Mouse (Mus musculus) adrenal gland, postnatal 25 days (tissue): ENCODE measurements around the gene Acad11. TPM values are rescaled to one million over a fixed set of nuclear protein-coding genes. Genes with fewer than 3 reads are reported as not detected.

Experiments
- DNase-seq: peaks from one replicate; pipeline ENCODE4 v3.0.0; 2021; ENCODE audit warnings: mixed read lengths
- total RNA-seq: library from RNA; stranded (reverse); gene quantifications from 2 replicates; pipeline ENCODE4 v1.2.3, GENCODE M21; 2021

Acad11 gene
- total RNA-seq, 1 experiment from 2014 or later: 66.5 TPM

- no peak for DNase-seq
Measured at GRCm38 (mm10) chr9:104080038-104080437, 16.9 kb downstream of the Acad11 start.

GRCm38 (mm10) chr9:104085730-104086429 lies 22.7 kb downstream of the Acad11 start:
- no peak for DNase-seq

GRCm38 (mm10) chr9:104088555-104088954 lies 25.4 kb downstream of the Acad11 start:
- DNase-seq: no peak

GRCm38 (mm10) chr9:104092945-104093344 lies 29.8 kb downstream of the Acad11 start:
- DNase-seq: no peak

GRCm38 (mm10) chr9:104098256-104098655 lies 35.1 kb downstream of the Acad11 start:
- no peak for DNase-seq

- DNase-seq: no peak
Measured at GRCm38 (mm10) chr9:104099060-104099459, 35.9 kb downstream of the Acad11 start.

GRCm38 (mm10) chr9:104100822-104101221 lies 37.6 kb downstream of the Acad11 start:
- DNase-seq: no peak

- no peak for DNase-seq
Measured at GRCm38 (mm10) chr9:104101458-104101857, 38.3 kb downstream of the Acad11 start.

- no peak for DNase-seq
Measured at GRCm38 (mm10) chr9:104102301-104102700, 39.1 kb downstream of the Acad11 start.

- no peak for DNase-seq
Measured at GRCm38 (mm10) chr9:104102901-104103300, 39.7 kb downstream of the Acad11 start.

GRCm38 (mm10) chr9:104104986-104105385 lies 41.8 kb downstream of the Acad11 start:
- DNase-seq: no peak

GRCm38 (mm10) chr9:104106930-104107329 lies 43.8 kb downstream of the Acad11 start:
- no peak for DNase-seq

GRCm38 (mm10) chr9:104107482-104107881 lies 44.3 kb downstream of the Acad11 start:
- no peak for DNase-seq

GRCm38 (mm10) chr9:104108571-104109143 lies 45.5 kb downstream of the Acad11 start:
- no peak for DNase-seq

- DNase-seq: no peak
Measured at GRCm38 (mm10) chr9:104109151-104109550, 46.0 kb downstream of the Acad11 start.

GRCm38 (mm10) chr9:104123101-104123500 lies 59.9 kb downstream of the Acad11 start:
- no peak for DNase-seq

GRCm38 (mm10) chr9:104123622-104124021 lies 60.4 kb downstream of the Acad11 start:
- DNase-seq: no peak

GRCm38 (mm10) chr9:104126833-104127232 lies 63.7 kb downstream of the Acad11 start, which contains the start of gene Ackr4:
Gene Ackr4 (minus strand): TSS chr9:104126933.
- DNase-seq: no peak

GRCm38 (mm10) chr9:104128110-104128509 lies 64.9 kb downstream of the Acad11 start:
- no peak for DNase-seq

GRCm38 (mm10) chr9:104130141-104130755 lies 67.1 kb downstream of the Acad11 start:
- no peak for DNase-seq

- no peak for DNase-seq
Measured at GRCm38 (mm10) chr9:104140351-104140750, 77.2 kb downstream of the Acad11 start.

- no peak for DNase-seq
Measured at GRCm38 (mm10) chr9:104142805-104143204, 79.6 kb downstream of the Acad11 start.

- DNase-seq: no peak
Measured at GRCm38 (mm10) chr9:104144314-104144996, 81.3 kb downstream of the Acad11 start.
